Mouse (Mus musculus) left cerebral cortex, adult 18-20 months (tissue): ENCODE results near the gene Trim33. TPM values are rescaled to one million over a fixed set of nuclear protein-coding genes. Genes with fewer than 3 reads are reported as not detected.
A peak's percentile ranks its signal among the peaks of the same experiment; 100 is the strongest.

Experiments used
- DNase-seq, 2 experiments: peaks; one replicate each; pipeline ENCODE4 v3.0.0; 2021 to 2022; ENCODE audit warnings: low spot score in 2 of 2, mixed read lengths in 1 of 2
- total RNA-seq, 2 experiments: library from RNA; stranded (reverse); gene quantifications; 2 replicates each; pipeline ENCODE4 v1.2.3; 2021

Trim33 gene
- total RNA-seq, 2 experiments from 2014 or later: 53.9 to 54.3 TPM

DNA sequence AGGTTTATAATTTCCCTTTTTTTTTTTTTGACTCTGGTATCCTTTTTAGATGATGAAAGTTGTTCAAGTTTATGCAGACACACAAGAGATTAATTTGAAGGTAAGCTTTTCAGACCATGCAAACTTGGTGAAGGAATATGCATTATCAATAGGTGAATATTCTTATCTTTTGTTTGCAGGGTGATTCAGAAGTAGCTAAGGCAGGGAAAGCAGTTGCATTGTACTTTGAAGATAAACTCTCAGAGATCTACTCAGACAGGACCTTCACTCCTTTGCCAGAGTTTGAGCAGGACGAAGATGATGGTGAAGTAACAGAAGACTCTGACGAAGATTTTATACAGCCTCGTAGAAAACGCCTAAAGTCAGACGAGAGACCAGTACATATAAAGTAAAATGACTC lies 74.4 kb downstream of the Trim33 start:
- no peak for DNase-seq

DNA sequence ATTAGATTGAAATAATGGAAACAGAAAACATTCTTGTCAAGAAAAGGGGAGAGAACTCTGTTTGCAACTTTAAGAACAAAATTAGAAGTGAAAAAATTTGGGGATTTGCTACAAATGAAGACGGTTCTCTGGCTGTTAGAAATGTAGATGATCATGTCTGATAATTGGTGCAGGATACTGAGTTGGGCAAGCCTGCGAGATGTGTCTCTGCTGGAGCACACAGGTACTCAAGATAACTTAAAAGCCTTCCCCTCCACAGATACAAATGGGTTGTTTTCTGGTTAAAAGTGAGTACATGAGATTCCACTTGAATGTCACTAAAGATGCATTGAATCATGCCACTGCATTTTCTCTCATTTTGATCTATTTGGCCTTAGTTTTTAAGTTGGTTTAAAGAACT lies 74.9 kb downstream of the Trim33 start:
- DNase-seq: no peak

DNA sequence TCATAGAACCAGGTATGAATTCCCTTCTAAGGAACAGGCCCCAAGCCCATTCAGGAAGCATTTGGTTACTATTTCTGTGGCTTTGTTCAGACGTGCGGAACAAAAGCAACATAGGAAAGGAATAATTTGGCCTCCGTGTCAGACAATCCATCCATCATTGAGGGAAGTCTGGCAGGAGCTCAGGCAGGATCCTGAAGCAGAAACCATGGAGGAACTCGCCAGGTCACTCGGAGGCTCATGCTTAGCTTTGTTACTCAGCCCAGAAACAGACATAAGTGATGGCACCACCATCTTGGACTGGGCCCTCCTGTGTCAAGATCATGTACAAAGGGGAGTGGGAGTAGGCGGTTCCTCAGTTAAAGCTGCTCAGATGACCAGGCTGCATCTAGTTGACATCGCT lies 82.1 kb downstream of the Trim33 start:
- no peak for DNase-seq

DNA sequence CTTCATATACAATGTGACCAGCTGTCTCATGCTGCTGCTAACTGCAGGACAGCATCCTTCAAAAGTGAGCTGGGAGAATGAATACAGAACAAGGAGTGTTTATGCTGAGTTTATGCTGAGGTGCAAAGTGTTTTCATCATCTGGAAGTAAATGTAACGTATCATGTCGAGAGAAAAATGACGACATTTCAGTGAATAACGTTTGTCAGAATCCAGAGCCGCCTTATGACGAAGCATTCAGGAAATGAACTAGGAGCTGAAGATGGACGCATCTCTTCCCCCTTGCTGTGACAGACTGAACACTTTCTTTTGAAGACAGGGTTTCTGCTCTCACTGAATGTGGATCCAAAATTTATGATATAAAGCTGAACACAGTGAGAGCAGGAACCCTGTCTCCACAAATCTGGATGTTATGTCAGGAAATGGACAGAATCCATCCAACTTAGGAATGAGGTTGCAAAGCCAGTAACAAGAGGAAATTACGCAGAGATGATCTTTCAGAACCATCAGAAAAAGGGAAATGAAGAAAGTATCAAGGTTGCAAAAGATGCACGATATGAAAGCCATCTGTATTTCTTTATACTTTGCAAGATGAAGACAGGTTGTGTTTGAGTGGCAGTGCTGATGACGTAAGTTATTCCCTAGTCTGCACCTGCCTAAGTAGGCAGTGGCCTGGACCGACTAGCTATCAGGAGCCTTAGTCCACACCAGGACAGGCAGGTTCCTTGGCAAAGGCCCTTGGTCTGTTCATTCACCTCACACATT lies 85.3 kb downstream of the Trim33 start:
- DNase-seq: no peak

DNA sequence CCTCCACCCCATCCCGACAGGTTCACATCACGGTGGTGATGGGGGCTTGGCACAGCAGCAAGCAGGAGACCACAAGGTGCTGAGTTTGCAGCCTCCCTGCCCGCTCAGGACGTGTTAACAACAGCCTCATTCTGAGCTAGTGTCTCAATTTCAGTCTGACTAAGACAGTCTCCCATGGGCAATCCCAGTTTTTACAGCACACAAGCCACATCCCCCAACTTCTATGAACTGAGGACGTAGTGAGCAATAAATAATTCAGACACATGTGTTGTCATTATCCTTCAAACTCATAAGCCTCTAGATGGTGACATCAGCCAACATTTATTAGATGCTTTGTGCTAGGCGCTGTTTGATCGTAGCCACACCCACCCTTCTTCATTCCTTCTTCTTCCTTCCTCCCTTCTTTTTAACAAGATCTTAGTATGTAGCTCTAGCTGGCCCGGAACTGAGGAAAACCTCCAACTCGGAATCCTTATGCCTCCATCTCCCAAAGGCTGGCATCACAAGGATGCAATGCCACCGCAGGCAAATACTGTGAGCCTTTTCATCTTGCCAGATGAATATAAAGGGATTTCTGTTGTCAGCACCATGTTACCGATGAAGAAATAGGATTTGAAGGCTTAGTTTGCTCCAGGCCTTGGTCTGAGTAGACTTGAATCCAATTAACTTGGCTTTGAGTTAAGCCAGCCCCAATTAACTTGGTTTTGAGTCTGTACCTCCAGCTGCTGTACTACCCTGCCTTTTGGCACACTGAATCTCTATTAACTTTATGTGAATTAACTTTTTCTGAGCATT lies 88.3 kb downstream of the Trim33 start:
- no peak for DNase-seq

DNA sequence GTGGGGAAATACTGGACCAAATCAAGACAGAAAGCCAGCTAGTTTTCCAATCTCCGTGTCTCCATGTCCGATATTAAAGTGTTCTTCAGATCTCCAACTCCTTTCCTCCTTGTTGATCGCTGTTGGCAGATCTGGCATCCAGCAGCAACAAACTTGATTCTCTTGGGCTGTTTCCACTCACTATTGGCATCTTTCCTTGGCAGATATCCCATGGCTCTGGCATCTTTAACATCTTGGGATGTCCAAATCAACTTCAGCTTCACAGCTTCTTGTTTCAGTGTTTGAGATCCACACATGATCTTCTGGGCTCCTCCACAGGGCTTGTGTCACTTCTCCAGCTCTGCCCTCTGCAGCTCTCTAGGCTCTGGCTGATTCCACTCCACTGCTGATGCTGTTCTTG lies 89.6 kb downstream of the Trim33 start:
- DNase-seq: no peak

DNA sequence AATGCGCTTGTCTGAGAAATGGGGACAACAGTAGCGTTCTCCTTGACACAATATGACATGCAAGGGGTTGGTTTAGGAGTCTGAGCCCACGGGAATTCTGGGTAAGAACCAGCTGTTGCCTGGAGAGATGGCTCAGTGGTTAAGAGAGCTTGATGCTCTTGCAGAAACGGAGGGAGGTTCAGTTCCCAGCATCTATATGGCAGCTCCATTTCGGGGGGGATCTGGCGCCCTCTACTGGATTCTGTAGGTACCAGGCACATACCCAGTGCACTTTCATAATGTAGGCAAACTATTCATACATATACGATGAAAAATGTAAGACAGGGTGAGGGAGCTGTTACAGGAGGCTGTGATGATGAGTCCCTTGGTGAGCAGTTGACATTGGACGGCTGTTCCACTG lies 94.9 kb downstream of the Trim33 start:
- DNase-seq: peak; percentile 45 to 49

DNA sequence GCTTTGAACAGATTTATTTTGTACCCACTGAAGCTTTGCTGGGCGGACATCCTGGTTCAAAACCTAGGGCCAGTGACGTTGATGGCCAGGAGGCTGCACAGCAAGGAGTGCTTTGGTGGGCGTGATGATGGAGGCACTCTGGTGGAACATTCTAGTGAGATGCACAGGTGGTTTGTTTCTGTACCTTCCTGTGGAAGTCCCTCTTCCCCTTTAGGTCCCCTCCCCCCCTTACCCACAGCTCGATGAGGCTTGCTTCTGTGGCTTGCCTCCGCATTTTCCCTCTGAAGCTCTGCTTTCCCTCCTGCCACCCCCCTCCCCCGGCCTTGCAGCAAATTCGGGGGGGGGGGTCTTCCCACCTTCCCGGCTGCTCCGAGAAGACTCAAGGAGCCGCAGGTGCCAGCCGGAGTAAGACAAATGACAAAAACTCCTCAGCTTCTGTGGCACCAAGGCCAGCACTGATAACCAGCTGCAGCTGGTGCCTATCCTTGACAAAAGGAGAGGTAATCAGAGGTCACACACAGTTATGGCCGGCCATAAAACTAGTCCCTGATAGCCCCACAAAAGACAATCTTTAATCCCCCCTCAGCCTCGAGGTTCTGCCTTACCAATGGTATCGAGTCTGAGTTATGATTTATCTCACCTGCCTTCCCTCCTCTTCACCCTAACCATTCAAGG lies 96.2 kb downstream of the Trim33 start:
- no peak for DNase-seq

DNA sequence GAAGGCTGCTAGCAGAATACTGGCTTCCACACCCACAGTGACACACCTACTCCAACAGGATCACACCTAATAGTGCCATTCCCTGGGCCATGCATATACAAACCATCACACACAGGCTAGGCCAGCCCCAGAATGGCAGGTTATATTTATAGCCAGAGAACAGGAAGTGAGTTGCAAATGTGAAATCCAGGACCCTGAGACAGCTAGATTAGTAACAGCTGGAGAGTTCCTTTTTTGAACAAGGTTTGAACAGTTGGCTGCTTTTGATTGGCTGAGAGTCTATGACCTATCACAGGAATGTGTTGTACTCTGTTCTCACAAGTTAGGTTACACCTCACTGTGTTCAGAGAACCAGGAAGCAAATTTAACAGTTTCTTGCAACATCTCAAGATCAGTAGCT lies 98.9 kb downstream of the Trim33 start:
- no peak for DNase-seq

DNA sequence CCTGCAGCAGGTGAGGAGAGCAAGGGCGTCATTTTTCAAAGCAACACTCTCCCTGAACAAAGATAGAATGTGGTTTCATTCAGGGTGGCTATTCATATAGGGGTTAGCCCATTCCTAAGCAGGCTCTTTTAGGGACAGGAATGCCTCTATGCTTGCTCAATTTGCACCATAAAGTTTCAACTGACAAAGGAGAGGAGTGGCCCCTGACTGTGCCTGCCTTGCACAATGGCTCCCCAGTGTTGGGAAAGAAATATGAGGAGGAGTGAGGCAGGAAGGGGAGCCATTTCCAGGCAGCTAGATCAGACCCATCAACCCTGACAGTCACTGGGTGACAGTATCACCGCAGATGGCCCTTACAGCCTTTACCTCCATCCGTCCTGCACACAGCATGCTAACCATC lies 100.3 kb downstream of the Trim33 start:
- no peak for DNase-seq

DNA sequence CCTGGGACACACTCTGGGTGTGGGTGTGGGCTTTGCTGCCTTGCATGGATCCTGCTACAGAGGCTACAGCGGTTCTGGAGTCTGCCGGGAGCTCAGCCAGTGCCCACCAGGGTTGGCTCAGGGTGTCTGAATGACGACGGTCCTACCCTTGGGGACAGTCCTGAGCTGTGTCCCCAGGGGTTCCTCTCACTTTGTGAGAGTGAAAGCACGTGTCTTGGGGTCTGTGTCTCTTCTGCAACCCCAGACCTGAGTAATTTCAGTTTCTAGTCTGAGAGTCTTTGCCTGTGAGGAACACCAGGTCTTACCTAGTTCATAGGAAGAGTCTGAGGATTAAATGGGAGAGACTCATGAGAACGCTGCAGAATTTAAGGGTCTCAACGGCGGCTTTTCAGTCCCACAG lies 101.7 kb downstream of the Trim33 start:
- no peak for DNase-seq

DNA sequence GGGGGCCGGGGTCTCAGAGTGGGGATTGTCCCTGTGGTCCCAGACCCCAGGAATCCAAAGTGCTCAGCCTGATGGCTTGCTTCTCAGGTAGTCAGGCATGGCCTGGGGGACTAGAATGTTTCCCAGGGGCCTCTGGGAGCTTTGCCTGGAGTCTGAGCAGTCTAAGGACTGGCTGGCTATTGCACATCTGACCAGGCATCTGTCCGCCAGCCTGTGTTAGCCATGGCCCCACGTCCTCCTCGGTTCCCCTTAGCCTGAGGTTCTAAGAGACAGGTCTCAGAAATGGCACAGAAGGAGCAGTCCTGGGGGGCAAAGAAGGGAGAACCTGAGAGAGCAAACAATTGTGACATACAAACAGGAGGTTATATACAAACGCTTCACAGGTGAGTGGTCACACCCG lies 102.3 kb downstream of the Trim33 start:
- DNase-seq: no peak

DNA sequence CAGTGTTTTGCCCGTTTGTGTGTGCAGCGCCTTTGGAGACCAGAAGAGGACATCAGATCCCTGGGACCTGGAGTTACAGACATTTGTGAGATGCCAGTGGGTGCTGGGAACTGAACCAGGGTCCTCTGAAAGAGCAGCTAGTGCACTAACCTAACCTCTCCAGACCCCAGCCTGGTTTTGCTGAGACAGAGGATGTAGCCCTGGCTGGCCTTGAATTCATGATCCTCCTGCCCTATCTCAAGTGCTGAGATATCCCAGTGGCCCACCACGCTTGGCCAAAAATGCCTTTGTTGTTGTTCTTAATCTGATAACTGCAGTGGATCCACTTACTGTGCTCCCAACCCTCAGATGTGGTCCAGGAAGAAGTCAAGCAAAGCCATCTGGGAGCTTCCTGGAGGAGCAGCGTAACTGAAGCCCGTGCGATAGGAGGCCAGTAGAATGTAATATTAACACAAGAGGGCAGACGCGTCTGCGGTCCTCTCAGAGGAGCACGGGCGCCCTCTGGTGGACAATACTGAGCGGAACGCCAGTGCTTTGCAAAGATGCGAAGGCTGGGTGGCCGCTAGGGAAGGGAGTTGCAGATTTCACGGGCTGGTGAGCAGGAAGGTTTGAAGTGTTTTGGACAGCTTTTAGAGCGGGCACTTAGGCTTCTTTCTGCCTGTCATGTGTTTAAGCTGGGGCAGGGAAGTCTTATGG lies 103.9 kb downstream of the Trim33 start:
- DNase-seq: peak; percentile 87 to 95

DNA sequence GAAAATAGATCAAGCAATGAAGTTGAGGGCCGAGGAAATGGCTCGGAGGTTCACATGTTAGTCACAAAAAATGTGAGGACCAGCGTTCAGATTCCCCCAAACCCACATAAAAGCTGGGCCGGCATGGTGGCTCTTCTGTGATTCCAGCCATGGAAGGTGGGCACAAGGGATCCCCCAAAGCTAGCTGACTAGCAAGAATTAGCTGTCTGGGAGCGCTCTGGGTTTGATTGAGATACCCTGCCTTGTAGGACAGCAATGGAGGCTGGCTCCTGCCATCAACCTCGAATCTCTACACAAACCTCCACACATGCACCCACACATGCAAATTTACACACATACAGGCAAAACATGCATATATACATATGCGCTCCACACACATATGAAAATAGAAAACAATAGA lies 105.4 kb downstream of the Trim33 start:
- DNase-seq: no peak

DNA sequence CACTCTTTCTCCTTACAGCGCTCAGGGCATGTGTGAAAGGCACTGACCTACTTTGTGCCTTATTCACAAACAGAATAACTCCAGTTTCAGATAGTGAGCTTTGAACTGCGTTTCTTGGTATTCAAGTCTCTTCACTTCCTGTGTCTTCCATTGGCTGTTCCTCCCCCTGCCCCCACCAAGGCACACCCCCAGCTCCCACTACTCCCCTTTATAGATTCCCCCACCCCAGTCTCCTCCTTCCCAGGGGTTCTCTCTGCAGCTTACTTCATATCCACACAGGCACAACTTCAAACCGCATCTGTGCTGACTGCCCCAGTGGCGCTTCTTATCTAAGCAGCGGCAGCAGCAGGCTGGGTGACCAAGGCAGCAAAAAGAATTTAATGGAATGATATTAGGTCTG lies 105.9 kb downstream of the Trim33 start:
- no peak for DNase-seq

DNA sequence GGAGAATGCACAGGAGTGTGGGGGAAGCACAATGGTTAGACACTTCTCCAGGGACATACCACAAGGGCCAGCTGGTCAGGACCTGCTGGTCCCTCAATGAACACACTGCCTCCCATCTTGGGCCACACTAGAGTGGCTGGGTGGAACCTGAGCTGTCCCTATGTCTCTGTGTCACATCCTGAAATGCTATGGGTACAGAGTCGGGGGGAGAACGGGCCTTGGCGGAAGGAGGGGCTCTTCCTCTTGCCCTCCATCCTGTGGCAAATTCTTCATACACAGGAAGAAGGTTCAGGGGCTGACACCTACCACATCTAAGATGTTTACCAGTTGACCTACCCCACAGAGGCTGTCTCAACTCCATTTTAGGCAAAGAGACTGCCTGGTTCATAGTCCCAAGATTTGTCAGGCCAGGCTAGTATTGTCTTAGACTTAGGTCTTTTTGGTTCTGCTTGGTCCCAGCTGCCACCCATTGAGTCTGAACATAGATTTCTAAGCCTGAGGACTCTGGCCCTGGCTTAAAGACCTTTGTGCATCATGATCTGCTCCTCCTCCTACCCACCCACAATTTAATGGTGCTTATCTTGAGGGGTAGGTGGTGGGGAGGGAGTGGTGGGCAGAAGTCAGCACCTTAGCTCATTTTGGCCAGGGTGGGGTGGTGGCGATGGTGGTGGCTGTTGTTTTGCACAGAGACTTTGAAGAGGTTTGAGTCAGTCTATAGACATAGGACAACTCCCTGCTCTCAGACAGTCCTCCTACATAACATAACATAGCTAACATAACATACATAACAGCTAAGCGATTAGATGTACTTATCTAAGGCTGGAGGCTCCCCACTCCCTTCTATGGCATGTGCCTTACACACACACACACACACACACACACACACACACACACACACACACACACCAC lies 106.5 kb downstream of the Trim33 start:
- no peak for DNase-seq

DNA sequence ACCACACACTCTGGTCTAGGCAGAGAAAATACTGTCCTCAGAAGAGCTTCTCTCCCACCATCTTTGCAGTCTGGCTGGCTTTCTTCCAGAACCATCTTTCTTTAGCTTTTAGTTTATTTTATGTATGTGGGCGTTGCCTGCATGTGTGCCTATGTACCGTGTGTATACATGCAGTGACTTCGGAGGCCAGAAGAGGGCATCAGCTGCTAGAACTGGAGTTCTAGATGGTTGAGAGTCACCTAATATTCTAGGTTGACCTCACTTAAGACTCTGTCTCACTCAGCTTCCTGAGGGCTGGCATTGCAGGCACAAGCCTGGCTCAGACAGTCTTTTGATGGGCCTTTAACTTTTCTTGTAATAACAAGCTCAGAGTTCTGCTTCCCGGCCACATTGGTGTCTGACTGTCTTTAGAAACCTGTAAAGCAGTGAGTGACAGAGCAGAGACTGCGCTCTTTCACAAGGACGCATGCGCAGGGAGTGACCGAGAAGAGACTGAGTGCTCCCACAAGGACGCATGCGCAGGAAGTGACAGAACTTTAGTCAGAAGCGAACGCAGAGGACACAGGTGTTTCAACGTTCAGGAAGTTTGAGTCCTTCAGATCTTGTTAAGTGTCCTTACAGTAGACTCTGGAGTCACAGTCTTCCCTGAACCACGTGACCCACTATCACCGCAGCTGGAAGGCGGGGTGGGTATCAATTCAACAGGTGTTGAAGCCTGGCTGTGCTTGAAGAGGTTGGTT lies 107.4 kb downstream of the Trim33 start:
- no peak for DNase-seq

DNA sequence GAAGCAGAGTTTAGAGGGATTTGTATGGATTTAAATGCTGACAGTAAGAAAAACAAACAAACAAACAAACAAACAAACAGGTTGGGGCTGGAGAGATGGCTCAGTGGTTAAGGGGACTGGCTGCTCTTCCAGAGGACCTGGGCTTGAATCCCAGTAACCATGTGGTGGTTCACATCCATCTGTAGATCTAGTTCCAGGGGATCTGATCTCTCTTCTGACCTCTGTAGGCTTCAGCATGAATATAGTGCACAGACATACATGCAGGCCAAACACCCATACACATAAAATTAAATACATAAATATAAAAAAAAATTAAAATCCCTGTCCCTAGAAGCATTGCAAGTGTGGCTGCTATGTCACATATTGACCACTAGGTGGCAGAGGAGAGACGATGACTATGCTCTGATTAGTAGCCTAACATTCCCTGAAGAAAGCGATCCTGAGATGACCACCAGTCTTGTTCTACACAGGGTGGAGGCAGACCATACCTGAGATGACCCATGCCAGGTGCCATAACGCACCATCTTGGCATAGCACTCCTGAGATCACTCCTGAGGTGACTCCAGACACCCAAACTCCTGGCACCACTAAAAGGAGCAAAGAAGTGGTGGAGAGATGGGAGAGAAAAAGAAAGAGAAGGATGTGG lies 113.6 kb downstream of the Trim33 start:
- peak; percentile 27 for DNase-seq
